Mouse (Mus musculus) midbrain, embryonic 12.5 days (tissue): Measurements from ENCODE around the gene Slc35f3. TPM values are rescaled to one million over a fixed set of nuclear protein-coding genes. Genes with fewer than 3 reads are reported as not detected.
"Not testable (repeated sequence)": the region's sequence is repeated elsewhere in the genome, so short reads cannot be mapped to it uniquely, and the experiment has no call there.

Source experiments
- ATAC-seq: fragments of 200-750 bp; cut with Nextera tagmentation; 2 replicates; pipeline ENCODE4 v1.8.0; 2017; ENCODE audit warnings: low read depth, moderate TSS enrichment, moderate library complexity; ENCODE audit not compliant: low FRiP score
- H3K27ac ChIP-seq: fragments of 300-500 bp; sonication (generic); replicated peaks from 2 replicates; pipeline ENCODE4 v1.5.1; 2016; ENCODE audit warnings: mild to moderate bottlenecking
- H3K27me3 ChIP-seq: fragments of 300-500 bp; sonication (generic); 2 replicates; pipeline ENCODE4 v1.6.1; 2016; ENCODE audit warnings: mild to moderate bottlenecking
- H3K36me3 ChIP-seq: fragments of 300-500 bp; sonication (generic); 2 replicates; pipeline ENCODE4 v1.6.1; 2016
- H3K4me1 ChIP-seq: fragments of 300-500 bp; sonication (generic); 2 replicates; pipeline ENCODE4 v1.6.1; 2016
- H3K4me2 ChIP-seq: fragments of 300-500 bp; sonication (generic); replicated peaks from 2 replicates; pipeline ENCODE4 v1.6.1; 2016; ENCODE audit warnings: mild to moderate bottlenecking, moderate library complexity
- H3K4me3 ChIP-seq: fragments of 300-500 bp; sonication (generic); 2 replicates; pipeline ENCODE4 v1.5.1; 2016; ENCODE audit warnings: mild to moderate bottlenecking
- H3K9ac ChIP-seq: fragments of 300-500 bp; sonication (generic); replicated peaks from 2 replicates; pipeline ENCODE4 v1.6.1; 2016; ENCODE audit warnings: mild to moderate bottlenecking, moderate library complexity
- H3K9me3 ChIP-seq: fragments of 300-500 bp; sonication (generic); 2 replicates; pipeline ENCODE4 v1.6.1; 2016; ENCODE audit warnings: mild to moderate bottlenecking
- WGBS: fragments of 180-500 bp; shearing (Covaris S2); methylation state at CpG from one replicate; pipeline ENCODE4 v1.1.7; 2016; 5-methylcytosine and 5-hydroxymethylcytosine counted together
- polyA plus RNA-seq: library from polyadenylated mRNA; unstranded; fragments of >200 nt; fragmentation: Nextera tagmentation; extraction: Ambion mirVana; gene quantifications from 2 replicates; pipeline ENCODE4 v1.2.1, GENCODE M21; 2016

Slc35f3 gene
- polyA plus RNA-seq, 1 experiment from 2014 or later: 0.22 TPM

DNA sequence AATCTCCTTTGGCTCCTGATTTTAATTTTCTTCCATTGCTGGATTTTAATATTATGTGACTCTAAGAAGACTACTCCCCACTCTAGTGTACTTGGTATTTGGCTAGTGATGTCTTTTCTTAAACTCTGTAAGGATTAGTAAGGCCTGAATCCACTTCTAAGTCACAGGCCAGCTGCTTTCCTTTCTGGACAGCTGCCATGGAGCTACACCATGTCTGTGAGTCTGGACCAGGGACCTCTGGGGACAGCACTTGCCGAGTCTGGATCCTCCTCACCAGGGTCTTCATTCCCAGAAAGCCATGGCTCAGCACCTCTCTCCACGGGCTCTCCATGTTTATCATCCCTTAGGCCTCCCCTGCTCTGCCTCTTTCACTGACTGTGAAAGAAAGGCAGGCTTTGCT, 81.8 kb downstream of the Slc35f3 start:
- Histone ChIP-seq H3K9me3 (no peaks in the 10 kb centered on the region), H3K4me3 (no peak overlapping the region), H3K9ac (no peak overlapping the region), H3K36me3 (no peaks in the 10 kb centered on the region), H3K27ac (no peak overlapping the region), H3K27me3 (peaks cover 8% of the 10 kb centered on the region), H3K4me2 (no peak overlapping the region), H3K4me1 (no peaks in the 10 kb centered on the region)
- ATAC-seq: no peak
- WGBS: 62% methylated on average over 2 of the region's 2 CpGs

GRCm38 (mm10) chr8:126381299-126381698, 82.9 kb downstream of the Slc35f3 start:
- Histone ChIP-seq H3K27ac (no peak overlapping the region), H3K4me3 (no peak overlapping the region), H3K36me3 (no peaks in the 10 kb centered on the region), H3K4me2 (no peak overlapping the region), H3K27me3 (peaks cover 8% of the 10 kb centered on the region), H3K4me1 (no peaks in the 10 kb centered on the region), H3K9me3 (no peaks in the 10 kb centered on the region), H3K9ac (no peak overlapping the region)
- 84% methylated on average over 7 of the region's 7 CpGs for WGBS
- no peak for ATAC-seq

DNA sequence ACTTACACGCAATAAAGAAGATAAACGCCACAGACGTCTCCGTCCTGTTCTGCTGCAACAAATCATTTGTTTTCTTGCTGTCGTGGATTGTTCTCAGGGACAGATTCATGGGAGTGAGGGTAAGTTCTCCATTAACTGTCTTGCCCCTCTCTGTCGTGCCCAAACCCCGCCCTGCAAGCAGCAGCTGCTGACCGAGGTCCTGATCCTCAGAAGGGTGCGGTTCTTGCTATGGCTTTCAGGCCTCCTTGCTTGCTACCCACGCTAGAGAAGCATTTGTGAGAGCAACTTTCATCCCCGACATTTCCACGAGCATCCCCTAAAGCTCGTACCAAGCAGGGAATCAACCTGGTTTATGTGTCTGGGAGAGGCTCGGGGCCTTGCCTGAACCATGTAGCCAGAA, 83.9 kb downstream of the Slc35f3 start:
- H3K9ac ChIP-seq: no peak overlapping the region
- H3K4me1 ChIP-seq: no peaks in the 10 kb centered on the region
- H3K27me3 ChIP-seq: peaks cover 8% of the 10 kb centered on the region
- no peak overlapping the region for H3K4me3 ChIP-seq
- WGBS: 49% methylated on average over 14 of the region's 14 CpGs
- no peak for ATAC-seq
- H3K36me3 ChIP-seq: no peaks in the 10 kb centered on the region
- no peak overlapping the region for H3K27ac ChIP-seq
- H3K9me3 ChIP-seq: no peaks in the 10 kb centered on the region
- H3K4me2 ChIP-seq: no peak overlapping the region

DNA sequence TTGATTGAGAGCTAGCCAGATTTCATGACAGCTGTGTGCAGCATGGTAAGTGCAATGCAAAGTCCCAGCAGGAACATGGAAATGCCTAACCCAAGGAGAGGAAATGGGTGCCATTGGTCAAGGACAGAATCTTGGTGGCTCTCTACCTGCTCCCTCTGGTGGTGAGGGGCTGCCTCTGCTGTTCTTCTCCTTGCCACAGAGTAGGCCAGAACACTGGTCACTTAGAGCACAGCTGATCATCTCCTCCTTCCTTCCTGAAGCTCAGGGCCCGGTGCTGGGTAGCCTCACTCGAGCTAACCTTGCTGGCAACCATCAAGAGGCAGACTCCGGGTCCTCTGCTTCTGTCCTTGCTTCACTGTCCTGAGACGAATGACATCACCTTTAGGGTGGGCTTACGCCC, 84.4 kb downstream of the Slc35f3 start:
- Histone ChIP-seq H3K9me3 (no peaks in the 10 kb centered on the region), H3K36me3 (no peaks in the 10 kb centered on the region), H3K27me3 (peaks cover 8% of the 10 kb centered on the region), H3K4me2 (no peak overlapping the region), H3K27ac (no peak overlapping the region), H3K4me1 (no peaks in the 10 kb centered on the region), H3K4me3 (no peak overlapping the region), H3K9ac (no peak overlapping the region)
- 75% methylated on average over 5 of the region's 5 CpGs for WGBS
- no peak for ATAC-seq

- H3K9me3 ChIP-seq: no peaks in the 10 kb centered on the region
- WGBS: 88% methylated on average over 4 of the region's 4 CpGs
- H3K27me3 ChIP-seq: 0 out of 2 replicates have a peak, but pooled peaks cover 2% of the 10 kb centered on the region
- no peak overlapping the region for H3K9ac ChIP-seq
- H3K36me3 ChIP-seq: no peaks in the 10 kb centered on the region
- no peak for ATAC-seq
- H3K4me2 ChIP-seq: no peak overlapping the region
- no peaks in the 10 kb centered on the region for H3K4me1 ChIP-seq
- H3K4me3 ChIP-seq: no peak overlapping the region
- H3K27ac ChIP-seq: no peak overlapping the region
These were observed 89.2 kb downstream of the Slc35f3 start for GRCm38 (mm10) chr8:126387566-126387965.

GRCm38 (mm10) chr8:126391541-126391940, 93.2 kb downstream of the Slc35f3 start:
- ATAC-seq: no peak
- Histone ChIP-seq H3K4me3 (no peak overlapping the region), H3K36me3 (no peaks in the 10 kb centered on the region), H3K27me3 (0 out of 2 replicates have a peak, but pooled peaks cover 1% of the 10 kb centered on the region), H3K9me3 (no peaks in the 10 kb centered on the region), H3K9ac (no peak overlapping the region), H3K4me1 (peaks cover 7% of the 10 kb centered on the region), H3K27ac (no peak overlapping the region), H3K4me2 (no peak overlapping the region)
- WGBS: 62% methylated on average over 2 of the region's 2 CpGs

DNA sequence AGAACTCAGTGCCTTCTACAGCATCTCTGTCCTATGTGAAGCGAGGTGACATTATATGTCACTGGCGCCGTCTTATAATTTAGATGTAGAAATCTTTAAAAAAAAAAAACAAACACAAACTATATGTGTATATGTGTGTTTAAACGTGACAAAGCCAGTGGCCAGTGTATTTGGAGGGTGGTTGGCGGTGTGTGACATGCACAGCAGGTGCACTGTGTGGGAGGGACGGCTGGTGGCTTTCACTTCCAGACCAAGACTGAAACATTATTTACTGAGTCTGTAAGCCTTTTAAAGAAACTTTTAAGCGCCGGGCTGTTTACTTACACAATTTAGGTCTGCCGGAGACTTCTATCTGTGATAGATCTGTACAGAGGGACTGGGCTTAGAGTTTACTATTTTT, 97.0 kb downstream of the Slc35f3 start:
- ATAC-seq: no peak
- H3K4me2 ChIP-seq: no peak overlapping the region
- H3K9ac ChIP-seq: no peak overlapping the region
- H3K4me3 ChIP-seq: no peak overlapping the region
- H3K4me1 ChIP-seq: peaks cover 7% of the 10 kb centered on the region
- no peaks in the 10 kb centered on the region for H3K36me3 ChIP-seq
- 64% methylated on average over 9 of the region's 9 CpGs for WGBS
- H3K9me3 ChIP-seq: no peaks in the 10 kb centered on the region
- no peak overlapping the region for H3K27ac ChIP-seq
- 0 out of 2 replicates have a peak, but pooled peaks cover 6% of the 10 kb centered on the region for H3K27me3 ChIP-seq

DNA sequence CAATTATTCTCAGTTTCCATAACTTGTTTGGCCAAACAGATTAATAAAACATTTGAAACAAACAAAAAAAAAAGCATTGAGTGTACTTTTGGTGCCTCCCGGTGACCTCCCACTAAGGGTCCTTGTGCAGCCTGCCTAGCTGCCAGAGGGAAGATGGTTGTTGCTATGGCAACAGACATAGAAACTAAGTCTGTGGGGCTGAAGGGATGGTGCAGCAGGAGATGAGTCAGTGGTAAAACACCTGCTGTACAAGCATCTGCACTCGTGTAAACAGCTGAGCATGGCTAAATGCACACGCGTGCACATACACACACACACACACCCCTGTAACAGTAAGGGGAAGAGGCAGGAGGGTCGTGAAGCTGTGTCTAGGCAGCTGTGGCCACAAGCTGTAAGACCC, 97.6 kb downstream of the Slc35f3 start:
- Histone ChIP-seq H3K4me3 (no peak overlapping the region), H3K27ac (no peak overlapping the region), H3K4me2 (no peak overlapping the region), H3K36me3 (no peaks in the 10 kb centered on the region), H3K27me3 (0 out of 2 replicates have a peak, but pooled peaks cover 6% of the 10 kb centered on the region), H3K9ac (no peak overlapping the region), H3K4me1 (peaks cover 7% of the 10 kb centered on the region), H3K9me3 (no peaks in the 10 kb centered on the region)
- ATAC-seq: no peak
- WGBS: 37% methylated on average over 5 of the region's 5 CpGs

DNA sequence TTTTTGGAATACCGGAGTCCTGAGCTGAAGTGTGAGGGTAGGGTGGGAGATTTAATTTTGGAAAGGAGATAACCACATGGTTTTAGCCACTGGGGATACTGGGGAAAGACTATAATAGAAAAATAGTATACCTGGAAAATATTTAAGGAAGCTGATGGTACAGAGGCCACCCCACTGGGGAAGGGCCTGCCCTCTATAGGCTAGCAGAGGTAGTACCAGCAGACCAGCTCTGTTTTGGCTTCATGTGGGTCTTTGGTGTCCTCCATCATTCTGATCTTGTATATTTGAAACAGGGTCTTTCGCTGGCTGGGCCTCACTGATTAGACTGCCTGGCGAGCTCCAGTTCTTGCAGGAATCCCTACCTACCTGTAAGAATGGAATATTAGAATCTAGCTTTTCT, 100.0 kb downstream of the Slc35f3 start:
- Histone ChIP-seq H3K27me3 (peaks cover 6% of the 10 kb centered on the region; the same call in 1 of the 2 replicates), H3K36me3 (no peaks in the 10 kb centered on the region), H3K4me1 (peaks cover 7% of the 10 kb centered on the region), H3K9me3 (no peaks in the 10 kb centered on the region), H3K4me3 (no peak overlapping the region), H3K4me2 (no peak overlapping the region), H3K9ac (no peak overlapping the region), H3K27ac (no peak overlapping the region)
- no peak for ATAC-seq
- WGBS: 59% methylated on average over 3 of the region's 3 CpGs

GRCm38 (mm10) chr8:126404550-126404949, 106.2 kb downstream of the Slc35f3 start:
- H3K9ac ChIP-seq, H3K4me1 ChIP-seq, H3K4me2 ChIP-seq, H3K36me3 ChIP-seq, H3K27ac ChIP-seq, ATAC-seq, H3K9me3 ChIP-seq, H3K4me3 ChIP-seq, H3K27me3 ChIP-seq: not testable (repeated sequence)

DNA sequence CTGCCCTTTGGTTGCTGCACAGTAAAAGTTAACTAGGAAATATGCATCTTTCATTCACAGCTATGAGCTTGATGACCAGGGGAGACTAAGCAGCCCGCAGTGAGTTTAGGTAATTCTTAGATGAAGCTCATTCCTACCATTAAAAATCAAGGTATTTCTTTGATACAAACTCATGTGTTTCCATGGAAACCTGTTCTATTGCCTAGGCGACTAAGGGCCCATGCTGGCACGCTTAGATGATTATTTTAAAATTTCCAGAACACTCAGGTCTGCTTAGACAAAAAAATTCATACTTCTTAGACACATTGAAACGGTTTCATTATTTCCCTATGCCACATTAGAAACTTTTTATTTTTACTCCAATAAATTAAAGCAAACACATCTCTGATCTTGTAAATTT, 106.7 kb downstream of the Slc35f3 start:
- Histone ChIP-seq H3K9me3 (no peaks in the 10 kb centered on the region), H3K36me3 (no peaks in the 10 kb centered on the region), H3K27me3 (no peaks in the 10 kb centered on the region; the same call in 1 of the 2 replicates), H3K27ac (no peak overlapping the region), H3K4me2 (no peak overlapping the region), H3K4me3 (no peak overlapping the region), H3K9ac (no peak overlapping the region), H3K4me1 (no peaks in the 10 kb centered on the region)
- 76% methylated on average over 4 of the region's 4 CpGs for WGBS
- no peak for ATAC-seq

GRCm38 (mm10) chr8:126420834-126421233, 122.5 kb downstream of the Slc35f3 start:
- Histone ChIP-seq H3K36me3 (peaks cover 3% of the 10 kb centered on the region), H3K4me3 (no peak overlapping the region), H3K27ac (no peak overlapping the region), H3K4me2 (no peak overlapping the region), H3K9me3 (no peaks in the 10 kb centered on the region), H3K9ac (no peak overlapping the region), H3K27me3 (no peaks in the 10 kb centered on the region), H3K4me1 (peaks cover 14% of the 10 kb centered on the region)
- ATAC-seq: no peak
- WGBS: 84% methylated on average over 3 of the region's 3 CpGs

DNA sequence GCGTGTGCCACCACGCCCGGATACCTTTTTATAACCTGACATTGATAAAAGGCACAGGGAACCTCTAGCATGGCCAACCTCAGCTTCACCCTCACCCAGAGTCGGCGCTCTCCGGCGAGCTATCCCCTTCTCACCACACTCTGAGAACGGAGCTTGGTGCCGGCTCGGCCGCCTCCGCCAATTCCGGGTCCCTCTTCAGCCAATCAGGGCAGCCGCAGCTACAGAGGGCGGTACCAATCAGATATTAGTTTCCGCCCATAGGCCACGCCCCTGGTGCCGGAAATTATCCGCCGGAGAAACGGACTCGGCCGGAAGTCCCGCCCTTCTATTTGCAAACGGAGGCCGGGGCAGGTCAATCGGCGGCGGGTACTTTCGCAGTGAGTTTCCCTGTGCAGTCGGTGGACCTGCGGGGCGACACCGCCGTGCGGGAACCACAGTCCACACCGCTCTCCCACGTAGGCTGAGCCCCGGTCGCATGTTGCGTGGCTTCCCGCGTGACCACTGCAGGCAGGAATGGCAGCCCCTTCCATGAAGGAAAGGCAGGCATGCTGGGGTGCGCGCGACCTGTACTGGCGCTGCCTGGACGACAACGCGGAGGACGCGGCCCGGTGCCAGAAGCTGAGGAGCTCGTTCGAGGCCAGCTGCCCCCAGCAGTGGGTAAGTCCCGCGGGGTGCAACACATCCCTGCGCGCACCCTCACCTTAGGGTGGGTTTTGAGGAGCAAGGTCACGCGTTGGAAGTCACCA, 124.0 kb downstream of the Slc35f3 start, which contains the start of gene Coa6:
Gene Coa6, plus strand, starts transcription at position 342 of the 746 bp plus-strand sequence.
- Histone ChIP-seq H3K27ac (peak within 1 kb of the TSS; percentile 67), H3K4me2 (peak within 1 kb of the TSS; percentile 85), H3K36me3 (peaks cover 18% of the 10 kb centered on the region), H3K9ac (peak within 1 kb of the TSS; percentile 89), H3K4me1 (peaks cover 14% of the 10 kb centered on the region), H3K9me3 (no peaks in the 10 kb centered on the region), H3K27me3 (no peaks in the 10 kb centered on the region), H3K4me3 (peak within 1 kb of the TSS; percentile 92)
- ATAC-seq: peak; percentile 98
- under 1% methylated on average over 61 of the region's 61 CpGs for WGBS
